Mouse (Mus musculus): ENCODE data around the gene Acad10. TPM values are rescaled to one million over a fixed set of nuclear protein-coding genes. Genes with fewer than 3 reads are reported as not detected.

Gene Acad10
- polyA plus RNA-seq (2012; rRNA removed; ENCODE audit: low replicate concordance): 12.5 and 12.6 TPM in 2 replicates

GRCm38 (mm10) chr5:121660059-121660896 lies at the start of gene Acad10, which contains the start of gene Brap:
Gene Acad10 (minus strand): TSS chr5:121660514.
Gene Brap (plus strand): TSS chr5:121660563.

DNA sequence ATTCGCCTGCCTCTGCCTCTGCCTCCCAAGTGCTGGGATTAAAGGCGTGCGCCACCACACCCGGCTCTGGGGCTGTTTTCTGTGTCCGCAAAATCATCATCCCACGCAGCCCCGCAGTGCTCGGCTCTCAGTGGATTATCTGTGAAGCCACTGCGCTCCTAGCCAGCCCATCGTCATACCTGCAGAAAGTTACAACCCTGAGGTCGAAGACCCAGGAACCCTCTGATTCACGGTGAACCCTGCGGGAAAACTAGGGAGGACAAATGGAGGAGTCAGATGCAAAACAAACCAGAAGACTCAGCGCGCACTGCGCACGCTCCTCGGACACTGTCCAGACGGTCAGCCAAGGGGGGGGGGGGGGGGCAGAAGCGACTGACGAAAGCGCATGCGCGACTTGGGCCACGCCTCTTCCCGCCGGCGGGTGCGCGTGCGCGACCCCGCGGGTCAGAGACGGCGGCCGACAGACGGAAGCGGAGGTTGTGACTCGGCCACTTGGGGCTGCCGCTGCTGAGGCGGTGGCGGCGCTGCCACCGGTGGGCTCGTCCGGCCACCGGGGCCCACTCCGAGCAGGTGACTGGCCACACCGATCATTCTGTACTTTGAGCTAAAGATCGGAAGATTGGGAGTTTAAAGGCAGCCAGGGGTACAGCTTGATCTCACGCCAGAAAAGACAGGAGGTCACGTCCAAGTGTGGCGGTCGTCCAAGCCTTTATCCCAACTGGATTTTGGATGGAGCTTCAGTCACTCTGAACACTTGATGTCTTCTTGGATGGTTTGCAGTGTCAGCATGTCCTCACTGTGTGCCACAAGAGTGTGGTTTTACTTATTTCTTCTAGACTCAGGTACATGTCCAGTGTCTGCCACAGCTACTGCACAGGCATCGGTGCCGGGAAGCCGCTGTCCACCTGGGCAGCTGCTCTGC lies 41.5 kb downstream of the Acad10 start, which contains the start of gene Acad12:
Gene Acad12 (minus strand): TSS at position 347 of the 922 bp plus-strand sequence.

GRCm38 (mm10) chr5:121593451-121594401 lies 66.6 kb downstream of the Acad10 start, which contains the start of gene Aldh2:
Gene Aldh2 (minus strand): TSS chr5:121593824.

Other genes with a start within 250 kb of the Acad10 start
- 1.7 and 2.2 TPM in 2 replicates for gene Tmem116, start 208.6 kb downstream of the Acad10 start, polyA plus RNA-seq (2012; rRNA removed; ENCODE audit: low replicate concordance)
- 57.6 and 60.9 TPM in 2 replicates for gene Erp29, start 208.0 kb downstream of the Acad10 start, polyA plus RNA-seq (2012; rRNA removed; ENCODE audit: low replicate concordance)
- not detected in 2 replicates for gene Adam1b, start 157.1 kb downstream of the Acad10 start, polyA plus RNA-seq (2012; rRNA removed; ENCODE audit: low replicate concordance)
- gene Adam1a, start 115.0 kb downstream of the Acad10 start, polyA plus RNA-seq (2012; rRNA removed; ENCODE audit: low replicate concordance): 5.4 and 5.8 TPM in 2 replicates
- 0.20 and 0.35 TPM in 2 replicates for gene Gm42878, start 115.0 kb downstream of the Acad10 start, polyA plus RNA-seq (2012; rRNA removed; ENCODE audit: low replicate concordance)
- gene Mapkapk5, start 114.6 kb downstream of the Acad10 start, polyA plus RNA-seq (2012; rRNA removed; ENCODE audit: low replicate concordance): 56.5 and 56.7 TPM in 2 replicates
- 885 and 1,194 TPM in 2 replicates for gene Aldh2, start 66.7 kb downstream of the Acad10 start, polyA plus RNA-seq (2012; rRNA removed; ENCODE audit: low replicate concordance)
- 14.6 and 40.9 TPM in 2 replicates for gene Acad12, start 41.6 kb downstream of the Acad10 start, polyA plus RNA-seq (2012; rRNA removed; ENCODE audit: low replicate concordance)
- 25.7 and 28.2 TPM in 2 replicates for gene Brap, start within 50 bp of the Acad10 start, polyA plus RNA-seq (2012; rRNA removed; ENCODE audit: low replicate concordance)
- gene Atxn2, start 50.8 kb upstream of the Acad10 start, polyA plus RNA-seq (2012; rRNA removed; ENCODE audit: low replicate concordance): 97.5 and 137 TPM in 2 replicates
- 34.1 and 35.1 TPM in 2 replicates for gene Sh2b3, start 177.1 kb upstream of the Acad10 start, polyA plus RNA-seq (2012; rRNA removed; ENCODE audit: low replicate concordance)
- 10.6 and 22.8 TPM in 2 replicates for gene Pheta1, start 188.5 kb upstream of the Acad10 start, polyA plus RNA-seq (2012; rRNA removed; ENCODE audit: low replicate concordance)

All from subcutaneous adipose tissue, adult 2 months (tissue).